Mouse (Mus musculus) frontal cortex, postnatal 14 days (tissue): ENCODE results near the gene Sntb2.
A peak's percentile ranks its signal among the peaks of the same experiment; 100 is the strongest.
"Not testable (repeated sequence)": the region's sequence is repeated elsewhere in the genome, so short reads cannot be mapped to it uniquely, and the experiment has no call there.

Experiments used
- DNase-seq, 2 experiments: peaks; one replicate each; pipeline ENCODE4 v3.0.0; 2022; ENCODE audit warnings: low spot score in 2 of 2

The Sntb2 gene

GRCm38 (mm10) chr8:107033609-107034008 lies 98.1 kb downstream of the Sntb2 start:
- not testable (repeated sequence) for DNase-seq

GRCm38 (mm10) chr8:107035641-107036040 lies 100.1 kb downstream of the Sntb2 start:
- DNase-seq: no peak

- DNase-seq: no peak
These were observed 101.1 kb downstream of the Sntb2 start for GRCm38 (mm10) chr8:107036626-107037025.

GRCm38 (mm10) chr8:107040632-107041031 lies 105.1 kb downstream of the Sntb2 start:
- no peak for DNase-seq

GRCm38 (mm10) chr8:107045478-107045877 lies 109.9 kb downstream of the Sntb2 start:
- DNase-seq: no peak

- no peak for DNase-seq
These were observed 111.4 kb downstream of the Sntb2 start for GRCm38 (mm10) chr8:107046976-107047375.

- DNase-seq: peak; percentile 72 to 75
These were observed 112.8 kb downstream of the Sntb2 start, which contains the start of gene Pdf for GRCm38 (mm10) chr8:107048061-107048941. Pdf (minus strand) TSS chr8:107048614.

GRCm38 (mm10) chr8:107049480-107049879 lies 113.9 kb downstream of the Sntb2 start:
- DNase-seq: no peak

GRCm38 (mm10) chr8:107052046-107052445 lies 116.5 kb downstream of the Sntb2 start:
- no peak for DNase-seq

- peak; percentile 95 to 96 for DNase-seq
These were observed 120.8 kb downstream of the Sntb2 start, which contains the start of the genes Cog8 and Nip7 for GRCm38 (mm10) chr8:107056076-107056972. Cog8 (minus strand) TSS chr8:107056689. Nip7 (plus strand) TSS chr8:107056877.

- DNase-seq: no peak
These were observed 121.4 kb downstream of the Sntb2 start for GRCm38 (mm10) chr8:107056973-107057369.

- no peak for DNase-seq
These were observed 127.1 kb downstream of the Sntb2 start for GRCm38 (mm10) chr8:107062613-107063012.

GRCm38 (mm10) chr8:107065511-107066496 lies 130.3 kb downstream of the Sntb2 start, which contains the start of gene Tmed6:
Tmed6 (minus strand) TSS chr8:107065644.
- no peak for DNase-seq
